Mouse (Mus musculus) thymus, postnatal 14 days (tissue): ENCODE measurements around the gene Gm9508.
"Not testable (repeated sequence)": the region's sequence is repeated elsewhere in the genome, so short reads cannot be mapped to it uniquely, and the experiment has no call there.

Experiments
- DNase-seq: peaks from one replicate; pipeline ENCODE4 v3.0.0; 2021

The Gm9508 gene

GRCm38 (mm10) chr10:77697133-77697532 is at the start of gene Gm9508:
Gene Gm9508, minus strand, starts transcription at chr10:77697233.
- DNase-seq: no peak

- not testable (repeated sequence) for DNase-seq
These were observed 45.1 kb upstream of the Gm9508 start, which contains the start of gene Gm18596 for GRCm38 (mm10) chr10:77741924-77742688. Gene Gm18596, minus strand, starts transcription at chr10:77742638.

- DNase-seq: no peak
These were observed 41.9 kb upstream of the Gm9508 start for GRCm38 (mm10) chr10:77738929-77739328.

- no peak for DNase-seq
These were observed 38.9 kb upstream of the Gm9508 start for GRCm38 (mm10) chr10:77735928-77736327.

- peak; percentile 15 for DNase-seq
These were observed 32.2 kb upstream of the Gm9508 start for GRCm38 (mm10) chr10:77729241-77729640.

GRCm38 (mm10) chr10:77728280-77728679 is 31.2 kb upstream of the Gm9508 start:
- DNase-seq: no peak

- DNase-seq: no peak
These were observed 29.2 kb upstream of the Gm9508 start, which contains the start of gene Gm10100 for GRCm38 (mm10) chr10:77726186-77726585. Gene Gm10100, plus strand, starts transcription at chr10:77726486.

- DNase-seq: no peak
These were observed 27.8 kb upstream of the Gm9508 start for GRCm38 (mm10) chr10:77724855-77725254.

- not testable (repeated sequence) for DNase-seq
These were observed 23.3 kb upstream of the Gm9508 start, which contains the start of gene Krtap12-1 for GRCm38 (mm10) chr10:77720299-77720698. Gene Krtap12-1, plus strand, starts transcription at chr10:77720599.

- DNase-seq: no peak
These were observed 18.5 kb upstream of the Gm9508 start, which contains the start of gene Gm10142 for GRCm38 (mm10) chr10:77715507-77715906. Gene Gm10142, plus strand, starts transcription at chr10:77715807.

- no peak for DNase-seq
These were observed 16.7 kb upstream of the Gm9508 start for GRCm38 (mm10) chr10:77713734-77714133.

GRCm38 (mm10) chr10:77711157-77711556 is 14.1 kb upstream of the Gm9508 start, which contains the start of gene Gm10024:
Gene Gm10024, plus strand, starts transcription at chr10:77711457.
- not testable (repeated sequence) for DNase-seq

GRCm38 (mm10) chr10:77709831-77710230 is 12.8 kb upstream of the Gm9508 start:
- DNase-seq: no peak

- DNase-seq: no peak
These were observed 9.3 kb upstream of the Gm9508 start, which contains the start of gene Gm10272 for GRCm38 (mm10) chr10:77706326-77706725. Gene Gm10272, plus strand, starts transcription at chr10:77706626.

- not testable (repeated sequence) for DNase-seq
These were observed 6.7 kb downstream of the Gm9508 start, which contains the start of gene Gm19402 for GRCm38 (mm10) chr10:77690356-77690807. Gene Gm19402, minus strand, starts transcription at chr10:77690757.

- no peak for DNase-seq
These were observed 10.0 kb downstream of the Gm9508 start for GRCm38 (mm10) chr10:77687021-77687420.

- DNase-seq: no peak
These were observed 11.0 kb downstream of the Gm9508 start, which contains the start of gene Tspear for GRCm38 (mm10) chr10:77685895-77686664. Gene Tspear, plus strand, starts transcription at chr10:77686569.

- no peak for DNase-seq
These were observed 12.9 kb downstream of the Gm9508 start for GRCm38 (mm10) chr10:77684181-77684580.

- no peak for DNase-seq
These were observed 14.0 kb downstream of the Gm9508 start for GRCm38 (mm10) chr10:77682994-77683393.

GRCm38 (mm10) chr10:77677562-77677961 is 19.5 kb downstream of the Gm9508 start:
- peak; percentile 52 for DNase-seq

GRCm38 (mm10) chr10:77673765-77674164 is 23.3 kb downstream of the Gm9508 start:
- DNase-seq: peak; percentile 63

GRCm38 (mm10) chr10:77671519-77671918 is 25.5 kb downstream of the Gm9508 start:
- no peak for DNase-seq

GRCm38 (mm10) chr10:77670710-77671109 is 26.3 kb downstream of the Gm9508 start:
- no peak for DNase-seq
